Mouse (Mus musculus) liver, postnatal 0 days (tissue): ENCODE results near the gene 1520401A03Rik.

Source experiments
- CTCF ChIP-seq: sonication (generic); IDR thresholded peaks from 2 replicates; pipeline ENCODE4 v1.5.1; 2016; ENCODE audit warnings: antibody characterized with exemption, low read depth
- EP300 ChIP-seq: IDR thresholded peaks from 2 replicates; pipeline ENCODE4 v1.6.1; 2016; ENCODE audit warnings: antibody characterized with exemption, low read depth, mild to moderate bottlenecking

GRCm38 (mm10) chr17:23738836-23739201 is 16.2 kb upstream of the 1520401A03Rik start:
- TF ChIP-seq CTCF (no peak), EP300 (no peak)
